Mouse (Mus musculus) hindbrain, embryonic 14.5 days (tissue): ENCODE measurements around the gene Prep. TPM values are rescaled to one million over a fixed set of nuclear protein-coding genes. Genes with fewer than 3 reads are reported as not detected.
A peak's percentile ranks its signal among the peaks of the same experiment; 100 is the strongest.

Experiments used
- ATAC-seq: fragments of 200-750 bp; cut with Nextera tagmentation; 2 replicates; pipeline ENCODE4 v1.8.0; 2017; ENCODE audit warnings: moderate number of reproducible peaks, mild to moderate bottlenecking, moderate TSS enrichment, moderate library complexity; ENCODE audit not compliant: low FRiP score
- DNase-seq: peaks from one replicate; pipeline ENCODE4 v3.0.0-alpha.2; 2015; ENCODE audit warnings: low spot score
- H3K27ac ChIP-seq: fragments of 300-500 bp; sonication (generic); 2 replicates; pipeline ENCODE4 v1.5.1; 2014; ENCODE audit warnings: mild to moderate bottlenecking, moderate library complexity
- H3K27me3 ChIP-seq: fragments of 300-500 bp; sonication (generic); 2 replicates; pipeline ENCODE4 v1.6.1; 2014; ENCODE audit warnings: mild to moderate bottlenecking, low read length, mixed read lengths; ENCODE audit not compliant: control insufficient read depth, insufficient read depth
- H3K36me3 ChIP-seq: fragments of 300-500 bp; sonication (generic); replicated peaks from 2 replicates; pipeline ENCODE4 v1.6.1; 2014; ENCODE audit not compliant: control insufficient read depth, insufficient read depth
- H3K4me1 ChIP-seq: fragments of 300-500 bp; sonication (generic); replicated peaks from 2 replicates; pipeline ENCODE4 v1.6.1; 2014; ENCODE audit warnings: antibody characterized with exemption, low read length, mixed read lengths; ENCODE audit not compliant: control insufficient read depth, insufficient read depth
- H3K4me2 ChIP-seq: fragments of 300-500 bp; sonication (generic); replicated peaks from 2 replicates; pipeline ENCODE4 v1.6.1; 2014; ENCODE audit warnings: mild to moderate bottlenecking, moderate library complexity
- H3K4me3 ChIP-seq: fragments of 300-500 bp; sonication (generic); replicated peaks from 2 replicates; pipeline ENCODE4 v1.5.1; 2014; ENCODE audit warnings: mild to moderate bottlenecking, low read length
- H3K9ac ChIP-seq: fragments of 300-500 bp; sonication (generic); 2 replicates; pipeline ENCODE4 v1.6.1; 2014
- H3K9me3 ChIP-seq: fragments of 300-500 bp; sonication (generic); 2 replicates; pipeline ENCODE4 v1.6.1; 2016; ENCODE audit warnings: low read length; ENCODE audit not compliant: control insufficient read depth
- WGBS: fragments of 180-500 bp; shearing (Covaris S2); extraction: QIAGEN DNeasy Blood & Tissue Kit; methylation state at CpG from one replicate; pipeline ENCODE4 v1.1.7; 2014; 5-methylcytosine and 5-hydroxymethylcytosine counted together
- polyA plus RNA-seq: library from polyadenylated mRNA; unstranded; fragments of >200 nt; fragmentation: Nextera tagmentation; extraction: Ambion mirVana; gene quantifications from 2 replicates; pipeline ENCODE4 v1.2.1, GENCODE M21; 2014

Prep gene
- polyA plus RNA-seq, 1 experiment from 2014 or later, result 21.7 TPM

- peaks cover 25% of the 10 kb centered on the region; the same call in 1 of the 2 replicates for H3K36me3 ChIP-seq
- no peak overlapping the region for H3K9ac ChIP-seq
- no peaks in the 10 kb centered on the region for H3K27me3 ChIP-seq
- H3K4me1 ChIP-seq, result peaks cover 24% of the 10 kb centered on the region
- no peak overlapping the region for H3K4me3 ChIP-seq
- H3K27ac ChIP-seq, result no peak overlapping the region
- ATAC-seq, result no peak
- no peaks in the 10 kb centered on the region for H3K9me3 ChIP-seq
- no peak for DNase-seq
- no peak overlapping the region for H3K4me2 ChIP-seq
- WGBS, result 79% methylated on average over 13 of the region's 13 CpGs
Measured at GRCm38 (mm10) chr10:45070929-45071813, 4.2 kb downstream of the Prep start.

GRCm38 (mm10) chr10:45072339-45072738 lies 5.3 kb downstream of the Prep start:
- Histone ChIP-seq H3K9ac (no peak overlapping the region), H3K4me1 (peaks cover 21% of the 10 kb centered on the region)

GRCm38 (mm10) chr10:45074543-45074942 lies 7.5 kb downstream of the Prep start:
- H3K9me3 ChIP-seq, result no peaks in the 10 kb centered on the region
- H3K9ac ChIP-seq, result no peak overlapping the region
- 0 out of 2 replicates have a peak, but pooled peaks cover 2% of the 10 kb centered on the region for H3K4me1 ChIP-seq
- DNase-seq (no peak), ATAC-seq (no peak)
- 66% methylated on average over 6 of the region's 6 CpGs for WGBS
- H3K27me3 ChIP-seq, result no peaks in the 10 kb centered on the region
- H3K4me3 ChIP-seq, result no peak overlapping the region
- H3K27ac ChIP-seq, result no peak overlapping the region
- H3K36me3 ChIP-seq, result peaks cover 26% of the 10 kb centered on the region; the same call in 1 of the 2 replicates
- H3K4me2 ChIP-seq, result no peak overlapping the region

More at GRCm38 (mm10) chr10:45072339-45072738, 5.3 kb downstream of the Prep start:
- Histone ChIP-seq H3K27me3 (no peaks in the 10 kb centered on the region), H3K27ac (no peak overlapping the region), H3K9me3 (no peaks in the 10 kb centered on the region), H3K4me3 (no peak overlapping the region), H3K4me2 (no peak overlapping the region), H3K36me3 (peaks cover 25% of the 10 kb centered on the region; the same call in 1 of the 2 replicates)
- 98% methylated on average over 4 of the region's 4 CpGs for WGBS
- DNase-seq (no peak), ATAC-seq (no peak)

GRCm38 (mm10) chr10:45075491-45076051 lies 8.6 kb downstream of the Prep start:
- Histone ChIP-seq H3K9me3 (no peaks in the 10 kb centered on the region), H3K36me3 (peaks cover 31% of the 10 kb centered on the region; the same call in 1 of the 2 replicates), H3K27me3 (no peaks in the 10 kb centered on the region), H3K4me2 (no peak overlapping the region), H3K4me1 (no peaks in the 10 kb centered on the region), H3K9ac (no peak overlapping the region), H3K4me3 (no peak overlapping the region), H3K27ac (no peak overlapping the region)
- WGBS, result 63% methylated on average over 5 of the region's 5 CpGs
- ATAC-seq, result 0 out of 2 replicates have a peak, but pooled peaks have one; percentile 16
- DNase-seq, result no peak

GRCm38 (mm10) chr10:45076585-45076984 lies 9.6 kb downstream of the Prep start:
- no peak overlapping the region for H3K9ac ChIP-seq
- no peaks in the 10 kb centered on the region for H3K9me3 ChIP-seq
- 78% methylated on average over 10 of the region's 10 CpGs for WGBS
- no peak for ATAC-seq
- no peak overlapping the region for H3K27ac ChIP-seq
- no peak for DNase-seq
- no peak overlapping the region for H3K4me2 ChIP-seq
- no peaks in the 10 kb centered on the region for H3K27me3 ChIP-seq
- H3K4me3 ChIP-seq, result no peak overlapping the region
- no peaks in the 10 kb centered on the region for H3K4me1 ChIP-seq
- H3K36me3 ChIP-seq, result peaks cover 31% of the 10 kb centered on the region; the same call in 1 of the 2 replicates

GRCm38 (mm10) chr10:45077353-45077752 lies 10.3 kb downstream of the Prep start:
- no peak overlapping the region for H3K27ac ChIP-seq
- DNase-seq, result no peak
- WGBS, result 72% methylated on average over 5 of the region's 5 CpGs

GRCm38 (mm10) chr10:45079756-45080155 lies 12.8 kb downstream of the Prep start:
- Histone ChIP-seq H3K36me3 (0 out of 2 replicates have a peak, but pooled peaks cover 10% of the 10 kb centered on the region), H3K4me2 (no peak overlapping the region), H3K27ac (no peak overlapping the region), H3K4me1 (peaks cover 10% of the 10 kb centered on the region), H3K27me3 (no peaks in the 10 kb centered on the region), H3K9me3 (no peaks in the 10 kb centered on the region), H3K4me3 (no peak overlapping the region), H3K9ac (no peak overlapping the region)
- WGBS, result 86% methylated on average over 5 of the region's 5 CpGs
- DNase-seq (no peak), ATAC-seq (no peak)

More at GRCm38 (mm10) chr10:45077353-45077752, 10.3 kb downstream of the Prep start:
- no peak for ATAC-seq
- no peaks in the 10 kb centered on the region for H3K9me3 ChIP-seq
- peaks cover 30% of the 10 kb centered on the region; the same call in 1 of the 2 replicates for H3K36me3 ChIP-seq
- no peak overlapping the region for H3K9ac ChIP-seq
- no peaks in the 10 kb centered on the region for H3K4me1 ChIP-seq
- H3K4me2 ChIP-seq, result no peak overlapping the region
- H3K4me3 ChIP-seq, result no peak overlapping the region
- no peaks in the 10 kb centered on the region for H3K27me3 ChIP-seq

GRCm38 (mm10) chr10:45080490-45080889 lies 13.5 kb downstream of the Prep start:
- no peak overlapping the region for H3K4me2 ChIP-seq
- H3K4me3 ChIP-seq, result no peak overlapping the region
- no peak overlapping the region for H3K9ac ChIP-seq
- 0 out of 2 replicates have a peak, but pooled peaks cover 6% of the 10 kb centered on the region for H3K36me3 ChIP-seq
- no peaks in the 10 kb centered on the region for H3K9me3 ChIP-seq
- H3K27me3 ChIP-seq, result no peaks in the 10 kb centered on the region
- H3K27ac ChIP-seq, result no peak overlapping the region
- peaks cover 16% of the 10 kb centered on the region for H3K4me1 ChIP-seq
- ATAC-seq, result no peak
- DNase-seq, result no peak
- 85% methylated on average over 6 of the region's 6 CpGs for WGBS

GRCm38 (mm10) chr10:45082730-45083129 lies 15.7 kb downstream of the Prep start:
- Histone ChIP-seq H3K36me3 (0 out of 2 replicates have a peak, but pooled peaks cover 6% of the 10 kb centered on the region), H3K4me2 (no peak overlapping the region), H3K27ac (no peak overlapping the region), H3K9me3 (no peaks in the 10 kb centered on the region), H3K27me3 (no peaks in the 10 kb centered on the region), H3K4me3 (no peak overlapping the region), H3K4me1 (peaks cover 16% of the 10 kb centered on the region), H3K9ac (no peak overlapping the region)
- 55% methylated on average over 2 of the region's 2 CpGs for WGBS
- DNase-seq, result no peak
- ATAC-seq, result no peak
